Mouse (Mus musculus): ENCODE data around the gene Nfatc2.

Gene Nfatc2

DNA sequence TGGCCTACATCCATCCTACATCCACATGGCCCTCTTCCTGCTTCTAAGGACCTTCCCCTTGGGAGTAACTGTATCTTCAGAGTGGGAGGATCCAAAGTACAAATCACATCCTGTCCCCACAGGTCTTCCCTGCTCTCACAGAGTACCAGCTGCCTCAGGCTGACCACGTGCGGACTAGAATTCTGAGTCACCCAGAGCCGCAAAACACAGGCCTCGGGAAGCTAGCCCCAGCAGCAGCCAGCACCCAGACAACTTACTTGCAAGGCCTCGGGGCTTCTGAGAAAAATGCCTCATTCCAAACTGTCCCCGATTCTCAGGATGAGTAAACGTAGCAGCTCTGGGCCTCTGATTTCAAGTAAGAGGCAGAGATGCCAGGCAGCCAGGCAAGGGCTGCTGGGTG is 109.7 kb downstream of the Nfatc2 start:
- DNase-seq (ENCODE audit: low read depth, low spot score): no peak

- no peak for DNase-seq (ENCODE audit: low read depth, low spot score)
These were observed 111.5 kb downstream of the Nfatc2 start for GRCm38 (mm10) chr2:168489953-168490352.

DNA sequence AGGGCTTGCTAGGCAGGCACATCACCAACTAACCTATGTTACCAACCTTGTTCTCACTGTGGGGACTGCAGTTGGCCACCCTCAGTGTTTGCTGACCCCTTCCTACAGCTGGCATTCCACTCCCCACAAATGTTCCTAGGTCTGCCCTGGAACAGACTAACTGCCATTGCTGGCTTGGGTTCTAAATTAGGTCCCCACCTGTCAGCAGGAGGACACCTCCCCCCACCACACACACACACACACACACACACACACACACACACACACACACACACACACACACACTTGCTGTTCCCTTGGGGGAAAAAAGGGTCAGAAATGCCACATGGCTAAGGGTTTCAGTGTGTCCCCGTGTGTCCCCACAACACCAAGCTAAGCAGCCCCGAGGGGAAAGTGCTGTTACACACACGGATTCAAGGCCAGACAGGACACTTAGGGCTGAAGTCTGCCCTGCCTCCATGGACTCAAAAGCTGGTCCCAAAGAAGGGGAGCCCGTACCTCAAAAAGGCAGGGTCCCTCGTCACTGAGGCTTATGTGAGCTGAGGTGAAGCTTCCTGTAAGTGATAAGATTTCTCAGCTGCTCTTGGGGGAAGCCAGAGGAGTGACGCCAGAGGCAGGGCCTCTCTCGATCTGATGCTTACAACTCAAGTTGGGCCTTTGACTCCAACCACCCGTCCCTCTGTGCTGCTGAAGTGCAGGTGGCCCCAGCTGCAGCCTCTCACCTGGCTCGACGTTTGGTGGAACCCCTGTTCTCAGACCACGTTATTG is 113.1 kb downstream of the Nfatc2 start:
- DNase-seq (ENCODE audit: low read depth, low spot score): no peak

- DNase-seq (ENCODE audit: low read depth, low spot score): no peak
These were observed 120.3 kb downstream of the Nfatc2 start for GRCm38 (mm10) chr2:168481121-168481520.

DNA sequence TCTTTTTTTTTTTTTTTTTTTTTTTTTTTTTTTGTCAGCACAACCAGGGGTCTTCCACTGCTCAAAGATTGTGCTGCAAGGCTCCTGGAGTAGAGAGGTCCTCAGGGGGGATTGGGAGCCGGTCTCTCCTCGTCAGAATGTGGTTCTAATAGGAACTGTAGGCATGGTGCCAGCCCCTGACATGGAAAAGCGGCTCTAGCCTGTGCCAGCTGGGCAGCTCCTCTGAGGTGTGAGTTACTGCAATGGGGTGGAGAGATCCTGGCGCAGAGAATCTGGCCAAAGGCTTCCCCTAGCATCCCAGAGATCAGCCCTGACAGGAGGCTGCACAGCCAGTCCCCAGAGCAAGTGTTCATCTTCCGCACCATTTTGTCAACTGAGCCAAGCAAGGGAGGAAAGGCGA is 120.8 kb downstream of the Nfatc2 start:
- no peak for DNase-seq (ENCODE audit: low read depth, low spot score)

DNA sequence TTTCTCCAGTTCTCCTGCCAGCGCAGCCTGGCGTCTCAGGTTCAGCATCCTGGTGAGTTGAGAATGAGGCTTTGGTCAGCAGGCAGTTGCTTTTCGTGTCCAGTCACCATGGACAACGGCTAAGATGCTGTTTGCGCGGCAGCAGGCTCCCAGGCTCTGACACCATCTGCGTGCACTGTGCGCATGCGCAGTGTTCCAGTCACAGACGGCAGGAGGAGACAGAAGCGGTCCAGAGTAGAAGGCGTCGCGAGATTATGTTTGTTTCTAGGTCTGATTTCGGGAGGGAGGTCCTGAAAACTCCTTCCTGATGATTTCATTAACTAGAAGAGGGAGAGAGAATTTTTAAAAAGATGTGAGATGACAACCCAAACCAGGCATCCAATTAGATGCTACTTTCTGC is 121.5 kb downstream of the Nfatc2 start:
- no peak for DNase-seq (ENCODE audit: low read depth, low spot score)

DNA sequence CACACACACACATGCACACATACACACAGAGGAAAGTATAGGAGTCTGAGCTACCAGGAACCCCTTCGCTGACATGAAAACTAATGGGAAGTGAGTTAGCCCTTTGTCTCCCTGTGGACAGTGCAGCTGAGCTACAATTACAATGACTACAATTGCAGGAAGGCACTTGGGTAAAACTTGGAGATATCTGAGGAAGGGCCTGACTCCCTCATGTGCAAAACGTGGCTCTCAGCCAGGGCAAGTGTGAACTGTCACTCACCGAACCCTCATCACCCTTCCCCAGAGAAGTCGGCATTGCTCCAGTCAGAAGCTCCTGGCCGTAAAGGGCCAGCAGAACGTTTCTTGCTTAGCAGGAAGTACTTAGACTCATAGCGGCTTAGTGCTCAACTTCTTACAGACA is 123.0 kb downstream of the Nfatc2 start:
- DNase-seq (ENCODE audit: low read depth, low spot score): no peak

DNA sequence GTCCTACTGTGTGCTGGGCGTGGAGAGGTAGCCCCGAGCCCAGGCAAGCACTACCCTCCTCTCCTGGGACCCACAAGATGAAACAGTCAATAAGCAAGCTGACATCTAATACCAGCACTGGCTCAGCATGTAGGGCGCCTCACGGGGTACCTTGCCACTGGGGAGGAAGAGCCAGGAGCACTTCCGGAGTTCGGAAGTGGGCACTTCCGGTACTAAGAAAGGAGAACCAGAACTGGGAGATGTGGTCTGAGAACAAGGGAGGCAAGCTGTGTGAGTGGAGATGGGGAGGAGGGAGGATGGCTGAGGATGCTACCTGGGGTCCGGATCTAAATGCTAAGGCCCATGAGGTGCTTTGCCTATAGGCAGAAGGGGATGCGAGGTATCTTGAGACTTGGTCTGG is 128.0 kb downstream of the Nfatc2 start:
- no peak for DNase-seq (ENCODE audit: low read depth, low spot score)

- peak; percentile 46 for DNase-seq (ENCODE audit: low read depth, low spot score)
These were observed 128.6 kb downstream of the Nfatc2 start for GRCm38 (mm10) chr2:168472899-168473298.

DNA sequence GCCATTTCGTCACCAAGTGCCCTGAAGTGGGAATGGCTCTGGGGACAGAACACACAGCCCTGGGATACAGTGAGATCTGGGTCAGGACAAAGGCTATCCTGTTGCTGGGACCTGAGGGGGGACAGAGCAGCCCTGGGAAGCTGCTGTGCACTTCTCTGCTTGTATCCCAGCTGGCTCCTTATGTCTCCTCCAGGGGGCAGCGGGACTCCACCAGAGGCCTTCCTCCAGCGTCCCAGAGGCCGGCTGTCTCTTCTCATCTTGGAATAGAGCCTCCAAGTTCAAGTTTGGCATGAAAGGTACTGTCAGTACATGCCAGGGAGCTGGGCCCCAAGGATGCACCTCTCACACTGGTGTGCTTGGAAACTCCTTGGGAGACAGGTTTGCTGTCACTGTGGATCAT is 132.4 kb downstream of the Nfatc2 start:
- peak; percentile 60 for DNase-seq (ENCODE audit: low read depth, low spot score)

DNA sequence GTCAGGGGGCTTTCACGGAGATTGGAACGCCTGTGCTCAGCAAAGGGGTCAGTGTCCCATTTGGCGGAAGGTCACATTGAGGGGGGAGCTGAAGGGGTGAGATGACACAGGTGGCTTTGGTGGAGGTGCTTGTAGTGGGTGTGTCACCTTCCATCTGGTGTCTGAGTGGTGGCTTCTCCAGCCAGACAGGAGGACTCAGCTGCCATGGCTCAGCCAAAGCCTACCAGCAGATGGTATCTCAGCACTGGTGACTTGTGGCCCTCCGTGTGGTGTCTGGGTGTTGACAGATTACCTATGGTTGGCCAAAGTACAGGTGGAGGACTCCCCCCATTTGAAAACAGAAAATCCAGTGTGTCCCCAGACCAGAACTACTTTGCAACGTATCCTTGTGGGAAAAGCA is 134.3 kb downstream of the Nfatc2 start:
- no peak for DNase-seq (ENCODE audit: low read depth, low spot score)

DNA sequence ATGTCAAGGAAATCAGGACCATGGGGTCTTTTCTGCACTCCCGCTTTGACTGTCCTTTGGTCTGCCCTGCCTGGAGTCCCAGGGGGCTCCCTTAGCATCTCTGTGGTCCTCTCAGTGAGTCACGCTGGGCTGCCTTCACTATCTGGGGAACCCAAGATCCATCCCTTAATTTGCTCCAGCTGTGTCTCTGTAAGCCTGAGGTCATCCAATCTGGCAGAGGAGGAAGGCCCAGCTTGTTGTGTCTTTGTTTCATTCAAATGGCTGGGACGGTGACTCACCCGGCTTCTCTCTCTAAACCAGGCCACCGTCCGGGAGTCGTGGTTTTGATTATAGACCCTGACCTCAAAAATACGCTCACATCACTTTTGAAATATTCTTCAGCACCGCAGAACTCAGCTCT is 135.4 kb downstream of the Nfatc2 start:
- DNase-seq (ENCODE audit: low read depth, low spot score): no peak

DNA sequence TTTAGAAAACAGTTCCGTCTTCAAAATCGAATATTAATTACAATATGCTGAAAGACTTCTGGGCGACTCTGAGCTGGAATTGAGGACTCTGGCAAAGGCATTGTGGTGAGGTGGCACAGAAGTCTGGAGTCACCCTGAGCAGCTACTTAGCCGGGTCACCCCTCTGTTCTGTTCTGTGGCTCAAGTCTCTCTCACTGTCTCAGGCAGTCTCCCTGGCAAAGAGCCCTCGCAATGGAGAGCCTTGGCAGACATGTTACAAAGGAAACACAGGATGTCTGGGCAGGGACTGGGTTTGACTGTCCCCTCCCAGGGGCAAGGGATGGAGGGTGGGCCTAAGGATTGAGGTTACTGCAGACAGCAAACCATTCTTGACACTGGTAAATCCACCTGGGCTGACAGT is 135.8 kb downstream of the Nfatc2 start:
- DNase-seq (ENCODE audit: low read depth, low spot score): no peak

- DNase-seq (ENCODE audit: low read depth, low spot score): no peak
These were observed 139.6 kb downstream of the Nfatc2 start for GRCm38 (mm10) chr2:168461865-168462264.

DNA sequence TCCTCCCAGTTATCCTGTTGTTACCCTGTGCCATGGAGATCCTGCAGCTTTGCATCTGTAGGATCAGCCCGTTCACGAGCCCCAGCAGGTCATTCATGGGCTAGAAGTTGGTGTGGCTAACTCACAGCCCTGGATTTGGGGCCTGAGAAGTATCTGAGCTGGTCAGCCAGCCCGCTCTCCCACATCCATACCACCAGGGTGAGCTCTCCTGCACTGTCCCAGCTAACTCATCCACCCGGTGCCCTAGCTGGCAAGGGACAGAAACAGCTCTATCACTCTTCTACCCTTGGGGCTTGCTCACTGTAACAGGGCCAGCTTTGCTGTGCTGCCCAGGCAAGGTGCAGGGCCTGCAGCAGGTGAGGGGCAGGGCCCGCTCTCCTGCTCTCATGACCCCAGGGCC is 141.8 kb downstream of the Nfatc2 start:
- no peak for DNase-seq (ENCODE audit: low read depth, low spot score)

GRCm38 (mm10) chr2:168458583-168458982 is 142.9 kb downstream of the Nfatc2 start:
- DNase-seq (ENCODE audit: low read depth, low spot score): no peak

GRCm38 (mm10) chr2:168451714-168452708 is 149.4 kb downstream of the Nfatc2 start:
- DNase-seq (ENCODE audit: low read depth, low spot score): no peak

DNA sequence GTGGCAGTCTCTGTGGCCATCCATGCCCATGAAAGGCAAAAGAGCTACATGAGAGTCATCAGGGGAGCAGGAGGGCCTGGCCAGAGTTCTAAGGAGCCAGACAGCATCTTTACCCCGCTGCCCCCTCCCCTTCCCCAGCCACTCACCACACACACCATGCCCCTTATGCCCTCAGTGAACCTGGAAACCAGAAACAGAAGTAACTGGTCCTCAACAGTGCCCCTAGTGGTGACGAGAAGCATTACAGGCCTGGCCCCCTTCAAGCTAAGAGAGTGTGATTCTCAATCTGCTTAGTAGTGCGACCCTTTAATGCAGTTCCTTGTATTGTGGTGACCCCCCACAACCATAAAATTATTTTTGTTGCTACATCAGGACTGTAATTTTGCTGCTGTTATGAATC is 150.5 kb downstream of the Nfatc2 start:
- DNase-seq (ENCODE audit: low read depth, low spot score): no peak

GRCm38 (mm10) chr2:168448054-168448453 is 153.4 kb downstream of the Nfatc2 start:
- no peak for DNase-seq (ENCODE audit: low read depth, low spot score)

DNA sequence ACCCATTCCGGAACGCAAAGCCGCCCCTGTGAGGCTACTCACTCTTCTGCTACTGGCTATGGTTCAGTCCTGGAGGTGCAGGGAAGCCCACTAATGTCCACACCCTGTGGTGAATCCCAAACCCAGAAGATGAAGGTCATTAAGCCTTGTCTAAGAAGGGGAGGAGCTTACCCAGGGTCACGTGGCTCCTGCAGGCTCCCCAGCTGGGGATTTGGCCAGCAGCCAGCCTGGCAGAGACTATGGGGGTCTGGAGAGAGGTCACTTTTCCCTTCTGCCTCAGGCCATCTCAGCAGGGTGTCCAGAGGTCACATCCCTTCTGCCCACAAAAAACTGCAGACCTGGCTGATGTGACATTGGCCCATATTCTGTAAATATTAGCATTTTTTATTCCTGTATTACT is 153.9 kb downstream of the Nfatc2 start:
- no peak for DNase-seq (ENCODE audit: low read depth, low spot score)

GRCm38 (mm10) chr2:168445211-168445810 is 156.1 kb downstream of the Nfatc2 start:
- DNase-seq (ENCODE audit: low read depth, low spot score): peak; percentile 43

- DNase-seq (ENCODE audit: low read depth, low spot score): no peak
These were observed 157.3 kb downstream of the Nfatc2 start for GRCm38 (mm10) chr2:168444126-168444525.

Data from embryo, embryonic 11.5 days (tissue).